8 mouse cellular contexts compared by ENCODE assay signal in the genomic region with DNA sequence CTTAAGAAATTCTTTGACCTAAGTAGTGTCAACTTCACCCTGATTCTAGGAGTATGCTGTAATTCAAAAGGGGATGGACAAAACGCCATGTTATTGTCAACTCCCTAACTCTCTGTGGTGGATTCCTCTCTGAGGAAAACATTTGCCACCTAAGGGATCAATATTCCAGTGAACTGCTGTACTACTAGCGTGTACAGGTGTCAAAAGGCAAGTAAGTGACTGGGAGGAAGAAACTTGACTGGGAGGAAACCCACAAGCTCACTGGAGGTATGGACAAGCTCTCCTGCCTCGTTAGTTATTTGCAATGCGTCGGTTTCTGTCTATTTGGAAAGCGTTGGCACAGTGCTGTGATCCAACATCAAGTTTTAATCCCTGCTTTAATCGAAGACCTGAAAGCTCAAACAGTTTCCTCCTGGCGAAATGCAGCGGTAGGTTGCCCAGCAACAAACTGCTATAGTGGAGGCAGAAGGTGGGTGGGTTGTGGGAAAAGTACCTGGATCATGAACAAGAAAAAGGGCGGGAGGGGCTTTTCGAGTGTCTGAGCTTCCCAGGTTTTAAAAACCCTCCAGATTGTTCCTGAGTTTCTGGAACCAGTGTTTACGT. TPM values are rescaled to one million over a fixed set of nuclear protein-coding genes. Genes with fewer than 3 reads are reported as not detected.
DNase-seq lines count a peak whose midpoint lies in the region; ATAC-seq and TF ChIP-seq lines count a peak whose summit lies in the region.

A gene (plus strand): TSS at position 252 of the 603 bp plus-strand sequence.

- peak within 1 kb of the TSS; percentile 69 for H3K4me3 ChIP-seq in lung, postnatal 0 days (ENCODE audit: low read depth, low read length)
- peak within 1 kb of the TSS; percentile 83 for H3K4me3 ChIP-seq in embryonic facial prominence, embryonic 13.5 days
- H3K4me3 ChIP-seq in heart, postnatal 0 days (ENCODE audit: low read depth, low read length) = peak within 1 kb of the TSS; percentile 78

- WGBS in lung, postnatal 0 days = 2% methylated on average over 12 of the region's 12 CpGs
- WGBS in embryonic facial prominence, embryonic 13.5 days = 5% methylated on average over 12 of the region's 12 CpGs
- 3% methylated on average over 12 of the region's 12 CpGs for WGBS in heart, postnatal 0 days

- no peak for TF ChIP-seq CTCF in lung, postnatal 0 days (IDR thresholded peaks at IDR 0.05)
- no peak for TF ChIP-seq CTCF in heart, postnatal 0 days (IDR thresholded peaks at IDR 0.05; ENCODE audit: low read depth)

- DNase-seq in lung, postnatal 0 days (ENCODE audit: low spot score) = no peak
- no peak for DNase-seq in lung, postnatal 36 days
- peak; percentile 43 for DNase-seq in heart, postnatal 0 days (ENCODE audit: low spot score)
- peak in 1 of 2 experiments; percentile 83 for DNase-seq in left cerebral cortex, postnatal 14 days (ENCODE audit: low spot score in 2 of 2)
- peak; percentile 42 for DNase-seq in naive thymus-derived CD4-positive, alpha-beta T cell, adult 2 months (ENCODE audit: low read depth)
- no peak for DNase-seq in embryo, embryonic 10 days (ENCODE audit: low spot score)
- no peak for DNase-seq in kidney, adult 11 months

- H3K4me2 ChIP-seq in lung, postnatal 0 days (replicated peaks; ENCODE audit: low read depth, low read length) = peak within 1 kb of the TSS; percentile 83
- peak within 1 kb of the TSS; percentile 76 for H3K4me2 ChIP-seq in embryonic facial prominence, embryonic 13.5 days
- H3K4me2 ChIP-seq in heart, postnatal 0 days (ENCODE audit: low read depth, low read length) = peak within 1 kb of the TSS; percentile 85

- H3K9me3 ChIP-seq in lung, postnatal 0 days (ENCODE audit: low read length) = no peaks in the 10 kb centered on the region
- H3K9me3 ChIP-seq in embryonic facial prominence, embryonic 13.5 days = no peaks in the 10 kb centered on the region
- H3K9me3 ChIP-seq in heart, postnatal 0 days (replicated peaks; ENCODE audit: control insufficient read depth, low read length) = no peaks in the 10 kb centered on the region

- H3K27ac ChIP-seq in lung, postnatal 0 days (ENCODE audit: low read length) = peak within 1 kb of the TSS; percentile 91
- H3K27ac ChIP-seq in embryonic facial prominence, embryonic 13.5 days = peak within 1 kb of the TSS; percentile 94
- H3K27ac ChIP-seq in heart, postnatal 0 days (ENCODE audit: low read depth) = peak within 1 kb of the TSS; percentile 88

- peak within 1 kb of the TSS; percentile 73 for H3K9ac ChIP-seq in lung, postnatal 0 days (replicated peaks; ENCODE audit: low read depth)
- peak within 1 kb of the TSS; percentile 91 for H3K9ac ChIP-seq in embryonic facial prominence, embryonic 13.5 days
- H3K9ac ChIP-seq in heart, postnatal 0 days (replicated peaks; ENCODE audit: low read depth, low read length) = peak within 1 kb of the TSS; percentile 83

- ATAC-seq in lung, postnatal 0 days = peak; percentile 7
- no peak; the same call in 1 of the 2 replicates for ATAC-seq in embryonic facial prominence, embryonic 13.5 days (ENCODE audit: insufficient number of reproducible peaks, insufficient read depth, low FRiP score, low TSS enrichment, low read depth)
- ATAC-seq in heart, postnatal 0 days (ENCODE audit: insufficient read depth, low read depth) = no peak

- H3K27me3 ChIP-seq in lung, postnatal 0 days (replicated peaks; ENCODE audit: insufficient read depth, low read length) = no peaks in the 10 kb centered on the region
- no peaks in the 10 kb centered on the region for H3K27me3 ChIP-seq in embryonic facial prominence, embryonic 13.5 days
- no peaks in the 10 kb centered on the region for H3K27me3 ChIP-seq in heart, postnatal 0 days (ENCODE audit: control insufficient read depth, insufficient read depth, low read length)

- no peaks in the 10 kb centered on the region for H3K36me3 ChIP-seq in lung, postnatal 0 days (ENCODE audit: insufficient read depth, low read length)
- H3K36me3 ChIP-seq in embryonic facial prominence, embryonic 13.5 days = peaks cover 26% of the 10 kb centered on the region
- H3K36me3 ChIP-seq in heart, postnatal 0 days (replicated peaks; ENCODE audit: control insufficient read depth, insufficient read depth, low read length) = peaks cover 21% of the 10 kb centered on the region

- peaks cover 2% of the 10 kb centered on the region; the same call in 1 of the 2 replicates for H3K4me1 ChIP-seq in lung, postnatal 0 days (ENCODE audit: insufficient read depth, low read depth, low read length)
- peaks cover 15% of the 10 kb centered on the region for H3K4me1 ChIP-seq in embryonic facial prominence, embryonic 13.5 days
- H3K4me1 ChIP-seq in heart, postnatal 0 days (ENCODE audit: control insufficient read depth, insufficient read depth) = peaks cover 17% of the 10 kb centered on the region

- intact Hi-C loops in left cerebral cortex, postnatal 14 days (cut with DNase I) = no loop called here

- TF ChIP-seq EP300 in lung, postnatal 0 days (IDR thresholded peaks at IDR 0.05) = no peak
- TF ChIP-seq EP300 in heart, postnatal 0 days (IDR thresholded peaks at IDR 0.05; ENCODE audit: low read depth) = no peak

RNA-seq across cellular contexts. Expression of the gene that starts here (rescaled TPM):
- polyA plus RNA-seq in lung, postnatal 0 days (2015; fragmentation: Nextera tagmentation; extraction: Ambion mirVana) = 38.3 and 42.1 TPM in 2 replicates
- polyA plus RNA-seq in embryonic facial prominence, embryonic 13.5 days (2015; fragmentation: Nextera tagmentation; extraction: Ambion mirVana) = 38.4 and 40.5 TPM in 2 replicates
- total RNA-seq in heart, postnatal 0 days (2014; rRNA removed; ENCODE audit: low replicate concordance) = 27.6 and 33.3 TPM in 2 replicates
- 24.5 and 25.2 TPM in 2 replicates for polyA plus RNA-seq in heart, postnatal 0 days (2015; fragmentation: Nextera tagmentation; extraction: Ambion mirVana)
- total RNA-seq in left cerebral cortex, postnatal 14 days (2021) = 10 to 100 TPM; 14.8 to 14.9 TPM

Comparison
In these comparisons a context has a peak if more than half of its experiments do, and no peak if none do; other contexts are left out.
1. DNase-seq: peak in heart, postnatal 0 days (single experiment) and naive thymus-derived CD4-positive, alpha-beta T cell, adult 2 months (single experiment); none in lung, postnatal 0 days (single experiment), lung, postnatal 36 days (single experiment), embryo, embryonic 10 days (single experiment) and kidney, adult 11 months (single experiment).
2. Peak in every context shown above with its lines, with median percentiles within 50 percentile points of each other: H3K27ac ChIP-seq, H3K4me2 ChIP-seq, H3K4me3 ChIP-seq and H3K9ac ChIP-seq.